Mouse (Mus musculus) kidney, adult 2 months (tissue): Measurements from ENCODE around the gene Rin1.

Experiments
- CTCF ChIP-seq: fragments of 200-500 bp; conservative IDR thresholded peaks from 2 replicates; pipeline ENCODE4 v1.5.1; 2011; ENCODE audit warnings: low read depth, mild to moderate bottlenecking, control low read depth, low read length, moderate library complexity, mixed read lengths; ENCODE audit not compliant: insufficient read depth, insufficient read length
- POLR2A ChIP-seq: fragments of 200-500 bp; IDR thresholded peaks from one replicate; pipeline ENCODE4 v1.6.1; 2011; ENCODE audit warnings: low read depth, low read length, control low read depth

DNA sequence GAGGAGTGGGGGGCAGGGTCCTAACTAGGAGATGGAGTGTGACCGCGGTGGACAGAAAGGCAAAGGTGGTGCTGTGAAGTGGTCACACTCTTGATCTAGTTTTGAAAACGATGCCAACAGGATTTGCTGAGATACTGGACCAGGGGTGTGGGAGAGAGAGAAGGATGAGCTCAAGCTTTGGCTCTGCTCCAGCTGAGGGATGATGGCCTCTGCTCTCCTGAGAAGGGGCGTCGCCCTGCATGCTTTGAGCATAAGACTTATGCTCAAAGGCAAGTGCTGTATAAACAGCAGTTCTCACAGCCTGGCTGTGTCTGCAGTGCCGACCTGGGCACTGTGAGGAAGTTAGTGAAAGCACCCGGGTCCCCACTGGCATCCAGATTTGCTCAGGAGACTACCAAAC is 14.8 kb downstream of the Rin1 start:
- TF ChIP-seq CTCF (no peak), POLR2A (no peak)
